Mouse (Mus musculus): ENCODE data around the gene 5031439G07Rik. TPM values are rescaled to one million over a fixed set of nuclear protein-coding genes. Genes with fewer than 3 reads are reported as not detected.

Gene 5031439G07Rik
- polyA plus RNA-seq, 1 experiment from 2014 or later = 10.0 TPM

DNA sequence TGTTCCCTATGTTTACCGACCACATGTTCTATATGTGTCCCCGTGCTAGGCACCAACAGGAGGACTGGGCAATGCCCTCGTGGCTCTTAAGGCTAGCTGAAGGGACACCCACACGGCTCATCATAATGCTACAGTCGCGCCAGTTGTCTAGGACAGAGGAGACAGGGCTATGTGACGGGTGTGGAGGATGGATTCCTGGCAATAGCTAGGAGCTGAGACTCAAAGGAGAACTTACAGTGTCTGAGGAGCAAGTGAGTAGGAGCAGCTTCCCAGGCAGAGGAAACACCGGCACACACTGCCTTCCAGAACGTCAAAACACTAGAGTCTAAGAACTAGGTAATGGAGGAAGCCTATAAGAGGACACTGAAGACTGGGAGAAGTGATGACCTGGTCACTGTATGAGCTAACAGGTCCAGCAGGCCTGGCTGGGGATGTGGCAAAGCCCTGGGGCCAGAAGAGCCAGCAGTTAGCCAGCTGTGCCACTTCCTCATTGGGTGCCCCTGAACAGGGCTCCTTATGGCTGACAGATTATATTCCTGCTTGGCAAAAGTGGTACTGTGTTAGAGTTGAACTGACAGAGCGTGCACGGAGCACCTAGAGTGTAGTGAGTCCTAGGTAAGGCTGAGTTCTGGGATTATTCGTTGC lies 2.7 kb downstream of the 5031439G07Rik start:
- TF ChIP-seq CTCF (IDR thresholded peaks at IDR 0.05; ENCODE audit: low read depth) = no peak
- WGBS = 86% methylated on average over 12 of the region's 12 CpGs
- ATAC-seq (replicated peaks; ENCODE audit: low FRiP score, low read depth) (no peak), DNase-seq (ENCODE audit: low spot score) (no peak)
- no peak overlapping the region for H3K4me3 ChIP-seq (replicated peaks; ENCODE audit: low read depth, low read length)
- H3K4me1 ChIP-seq (replicated peaks; ENCODE audit: insufficient read depth, low read length) = peaks cover 8% of the 10 kb centered on the region
- H3K36me3 ChIP-seq (ENCODE audit: insufficient read depth, low read length) = no peaks in the 10 kb centered on the region
- no peaks in the 10 kb centered on the region for H3K27me3 ChIP-seq (ENCODE audit: insufficient read depth, low read length)
- H3K27ac ChIP-seq = no peak overlapping the region
- no peak overlapping the region for H3K9ac ChIP-seq (ENCODE audit: low read depth, low read length)
- no peaks in the 10 kb centered on the region for H3K9me3 ChIP-seq (replicated peaks; ENCODE audit: low read length)
- H3K4me2 ChIP-seq (ENCODE audit: low read length) = no peak overlapping the region

DNA sequence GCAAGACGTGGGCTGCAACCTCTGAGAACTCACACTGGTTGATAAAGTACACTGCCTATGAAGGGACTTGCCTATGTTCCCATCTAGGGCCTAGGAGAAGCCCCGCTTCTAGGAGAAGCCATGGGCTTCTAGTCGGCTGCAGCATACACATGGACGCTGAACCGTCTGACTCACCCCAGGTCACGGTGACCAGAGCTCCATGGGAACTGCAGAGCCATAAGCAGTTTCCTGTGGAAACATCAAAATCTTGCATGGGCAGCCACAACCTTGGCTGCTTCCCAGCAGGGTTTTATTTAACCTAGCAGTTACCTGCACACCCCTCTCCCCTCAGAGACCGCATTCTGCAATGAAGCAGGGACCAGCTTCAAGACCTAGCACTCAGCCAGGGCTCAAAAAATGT lies 4.6 kb downstream of the 5031439G07Rik start:
- Histone ChIP-seq H3K4me3 (replicated peaks; ENCODE audit: low read depth, low read length) (no peak overlapping the region), H3K9me3 (replicated peaks; ENCODE audit: low read length) (no peaks in the 10 kb centered on the region), H3K9ac (ENCODE audit: low read depth, low read length) (no peak overlapping the region), H3K4me2 (ENCODE audit: low read length) (no peak overlapping the region), H3K27me3 (ENCODE audit: insufficient read depth, low read length) (no peaks in the 10 kb centered on the region), H3K4me1 (replicated peaks; ENCODE audit: insufficient read depth, low read length) (peaks cover 4% of the 10 kb centered on the region), H3K27ac (no peak overlapping the region), H3K36me3 (ENCODE audit: insufficient read depth, low read length) (no peaks in the 10 kb centered on the region)
- ATAC-seq (replicated peaks; ENCODE audit: low FRiP score, low read depth) (no peak), DNase-seq (ENCODE audit: low spot score) (no peak)
- TF ChIP-seq CTCF (IDR thresholded peaks at IDR 0.05; ENCODE audit: low read depth) = no peak
- WGBS = 66% methylated on average over 7 of the region's 7 CpGs

DNA sequence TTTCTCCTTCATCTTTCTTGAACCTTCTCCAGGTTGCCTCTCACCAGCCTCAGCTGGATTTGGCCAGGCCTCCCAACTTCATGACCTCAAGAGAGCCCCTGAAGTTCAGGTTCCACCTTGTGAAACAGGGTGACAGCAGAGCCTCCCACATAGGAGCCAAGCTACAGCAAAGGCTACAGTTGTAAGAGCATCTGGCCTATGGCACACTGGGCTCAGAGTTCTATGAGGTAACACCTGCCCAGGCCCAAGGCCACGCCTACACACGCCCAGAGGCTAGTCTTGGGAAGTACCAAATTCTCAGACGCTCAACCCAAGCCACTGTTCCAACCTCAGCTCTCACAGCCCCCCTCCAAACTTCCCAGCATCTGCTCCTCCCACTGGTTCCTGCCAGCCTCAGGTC lies 5.5 kb downstream of the 5031439G07Rik start:
- H3K27me3 ChIP-seq (ENCODE audit: insufficient read depth, low read length) = no peaks in the 10 kb centered on the region
- no peak overlapping the region for H3K4me2 ChIP-seq (ENCODE audit: low read length)
- TF ChIP-seq CTCF (IDR thresholded peaks at IDR 0.05; ENCODE audit: low read depth) = no peak
- no peak overlapping the region for H3K27ac ChIP-seq
- no peaks in the 10 kb centered on the region for H3K9me3 ChIP-seq (replicated peaks; ENCODE audit: low read length)
- 71% methylated on average over 3 of the region's 3 CpGs for WGBS
- DNase-seq (ENCODE audit: low spot score) = no peak
- ATAC-seq (replicated peaks; ENCODE audit: low FRiP score, low read depth) = no peak
- H3K4me3 ChIP-seq (replicated peaks; ENCODE audit: low read depth, low read length) = no peak overlapping the region
- H3K9ac ChIP-seq (ENCODE audit: low read depth, low read length) = no peak overlapping the region
- H3K4me1 ChIP-seq (replicated peaks; ENCODE audit: insufficient read depth, low read length) = no peaks in the 10 kb centered on the region
- H3K36me3 ChIP-seq (ENCODE audit: insufficient read depth, low read length) = no peaks in the 10 kb centered on the region

DNA sequence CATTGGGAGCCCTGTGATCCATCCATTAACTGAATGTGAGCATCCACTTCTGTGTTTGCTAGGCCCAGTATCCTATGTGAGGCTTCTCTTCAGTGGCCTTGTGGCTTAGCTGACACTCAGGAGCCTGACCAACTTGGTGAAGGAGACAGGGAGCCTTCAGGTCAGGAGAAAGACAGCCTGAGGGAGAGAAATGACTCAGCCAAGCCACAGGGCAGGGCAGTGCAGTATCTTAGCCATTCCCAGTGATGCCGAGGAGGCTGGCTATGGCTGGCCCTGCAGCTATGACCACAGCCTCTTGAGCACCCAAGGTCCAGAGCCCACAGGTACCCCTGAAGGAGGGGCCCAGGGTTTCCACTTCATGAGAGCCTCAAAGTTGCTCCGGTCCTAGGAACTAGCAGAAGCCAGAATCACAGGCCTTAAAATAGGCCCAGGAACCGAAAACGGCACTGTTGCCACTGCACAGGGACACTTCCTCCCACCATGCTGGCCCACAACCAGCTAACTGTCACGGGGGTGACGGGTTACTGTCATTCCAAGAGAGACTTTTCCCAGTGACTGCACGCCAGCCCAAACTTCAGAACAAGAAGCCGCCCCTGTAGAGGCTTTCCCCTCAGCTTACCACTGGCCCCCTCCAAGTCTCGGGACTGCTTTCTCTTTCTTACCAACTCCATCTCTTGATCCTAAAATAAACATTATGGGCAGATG lies 6.6 kb downstream of the 5031439G07Rik start:
- no peak for DNase-seq (ENCODE audit: low spot score)
- H3K4me1 ChIP-seq (replicated peaks; ENCODE audit: insufficient read depth, low read length) = no peaks in the 10 kb centered on the region
- WGBS = 76% methylated on average over 9 of the region's 9 CpGs

DNA sequence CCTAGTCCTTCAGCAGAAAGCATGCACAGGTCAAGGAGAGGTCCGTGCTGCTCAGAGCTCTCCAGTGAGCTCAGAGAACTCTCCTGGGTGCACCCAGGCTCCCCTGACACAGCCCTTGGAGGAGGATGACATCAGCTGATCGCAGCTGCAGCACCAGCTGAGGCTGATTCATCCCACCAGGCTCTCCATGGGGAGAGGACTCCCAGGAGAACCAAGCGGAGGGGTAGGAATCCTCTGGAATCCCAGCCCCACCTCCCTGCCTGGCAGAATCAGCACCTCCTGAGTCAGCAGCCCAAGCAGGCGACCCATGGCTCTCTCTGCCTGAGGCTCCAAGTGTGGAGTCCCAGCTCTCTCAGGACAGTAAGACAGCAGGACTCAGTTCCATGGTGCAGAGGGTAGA lies 12.6 kb downstream of the 5031439G07Rik start:
- DNase-seq (ENCODE audit: low spot score) (no peak), ATAC-seq (replicated peaks; ENCODE audit: low FRiP score, low read depth) (peak; percentile 44)
- no peaks in the 10 kb centered on the region for H3K27me3 ChIP-seq (ENCODE audit: insufficient read depth, low read length)
- no peaks in the 10 kb centered on the region for H3K4me1 ChIP-seq (replicated peaks; ENCODE audit: insufficient read depth, low read length)
- H3K27ac ChIP-seq = no peak overlapping the region
- H3K4me2 ChIP-seq (ENCODE audit: low read length) = no peak overlapping the region
- no peak for TF ChIP-seq CTCF (IDR thresholded peaks at IDR 0.05; ENCODE audit: low read depth)
- H3K36me3 ChIP-seq (ENCODE audit: insufficient read depth, low read length) = no peaks in the 10 kb centered on the region
- no peak overlapping the region for H3K9ac ChIP-seq (ENCODE audit: low read depth, low read length)
- no peak overlapping the region for H3K4me3 ChIP-seq (replicated peaks; ENCODE audit: low read depth, low read length)
- no peaks in the 10 kb centered on the region for H3K9me3 ChIP-seq (replicated peaks; ENCODE audit: low read length)
- 28% methylated on average over 4 of the region's 4 CpGs for WGBS

More for the DNA sequence above, 6.6 kb downstream of the 5031439G07Rik start:
- no peak for ATAC-seq (replicated peaks; ENCODE audit: low FRiP score, low read depth)
- no peak overlapping the region for H3K9ac ChIP-seq (ENCODE audit: low read depth, low read length)
- no peak overlapping the region for H3K4me3 ChIP-seq (replicated peaks; ENCODE audit: low read depth, low read length)
- no peaks in the 10 kb centered on the region for H3K27me3 ChIP-seq (ENCODE audit: insufficient read depth, low read length)
- H3K9me3 ChIP-seq (replicated peaks; ENCODE audit: low read length) = no peaks in the 10 kb centered on the region
- no peaks in the 10 kb centered on the region for H3K36me3 ChIP-seq (ENCODE audit: insufficient read depth, low read length)
- H3K27ac ChIP-seq = no peak overlapping the region
- no peak for TF ChIP-seq CTCF (IDR thresholded peaks at IDR 0.05; ENCODE audit: low read depth)
- no peak overlapping the region for H3K4me2 ChIP-seq (ENCODE audit: low read length)

DNA sequence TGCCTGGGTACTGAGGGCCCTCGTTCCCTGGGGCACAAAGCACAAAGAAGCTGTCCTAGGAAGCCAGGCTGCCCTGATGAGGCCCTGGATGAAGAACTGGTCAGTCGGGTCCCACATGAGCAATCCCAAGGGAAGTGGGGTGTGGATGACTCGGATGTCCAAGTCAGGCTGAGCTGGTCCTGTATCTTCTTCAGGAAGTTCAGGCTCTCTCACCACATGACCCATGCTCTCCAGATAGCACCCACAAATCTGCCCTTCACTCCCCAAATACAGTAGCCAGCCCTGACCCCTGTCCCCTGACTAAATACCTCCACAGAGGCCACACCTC lies 14.8 kb downstream of the 5031439G07Rik start:
- Histone ChIP-seq H3K36me3 (ENCODE audit: insufficient read depth, low read length) (no peaks in the 10 kb centered on the region), H3K27ac (no peak overlapping the region), H3K9ac (ENCODE audit: low read depth, low read length) (no peak overlapping the region), H3K4me1 (replicated peaks; ENCODE audit: insufficient read depth, low read length) (no peaks in the 10 kb centered on the region), H3K4me3 (replicated peaks; ENCODE audit: low read depth, low read length) (no peak overlapping the region), H3K4me2 (ENCODE audit: low read length) (no peak overlapping the region), H3K27me3 (ENCODE audit: insufficient read depth, low read length) (no peaks in the 10 kb centered on the region), H3K9me3 (replicated peaks; ENCODE audit: low read length) (no peaks in the 10 kb centered on the region)
- TF ChIP-seq CTCF (IDR thresholded peaks at IDR 0.05; ENCODE audit: low read depth) = no peak
- DNase-seq (ENCODE audit: low spot score) (no peak), ATAC-seq (replicated peaks; ENCODE audit: low FRiP score, low read depth) (no peak)
- WGBS = 68% methylated on average over 3 of the region's 3 CpGs

Measured in kidney, postnatal 0 days (tissue).